In the genomic region with DNA sequence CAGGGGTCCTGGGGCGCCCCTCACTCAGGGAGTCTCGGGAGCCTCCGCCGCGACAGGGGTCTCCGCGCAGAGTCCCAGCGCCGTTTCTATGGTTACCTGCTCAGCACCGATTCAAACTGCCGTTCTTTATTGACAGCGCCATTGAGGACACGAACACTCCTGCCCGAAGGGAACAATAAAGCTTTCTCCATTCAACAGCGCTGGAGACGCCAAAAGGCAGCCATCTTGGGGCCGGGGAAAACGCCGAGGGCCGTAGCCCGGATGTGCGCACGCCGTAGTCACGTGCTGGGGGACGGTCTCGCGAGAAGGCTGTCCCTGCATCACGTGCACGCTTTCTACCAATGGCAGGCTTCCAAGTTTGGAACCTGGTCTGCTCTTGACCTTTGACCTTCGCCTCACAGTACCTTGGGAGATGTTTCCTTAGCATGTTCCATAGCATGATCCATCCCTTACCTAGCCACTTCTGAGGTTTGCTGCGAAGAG, we compare ENCODE assay signal across 8 mouse cellular contexts. TPM values are rescaled to one million over a fixed set of nuclear protein-coding genes. Genes with fewer than 3 reads are reported as not detected.
A peak's percentile ranks its signal among the peaks of the same experiment; 100 is the strongest.
DNase-seq lines count a peak whose midpoint lies in the region; ATAC-seq lines count a peak whose summit lies in the region.

A gene (minus strand): TSS at position 252 of the 483 bp plus-strand sequence.

- H3K4me2 ChIP-seq in hindbrain, embryonic 14.5 days (replicated peaks): peak within 1 kb of the TSS; percentile 78

- peak within 1 kb of the TSS; percentile 73 for H3K9ac ChIP-seq in hindbrain, embryonic 14.5 days

- 1% methylated on average over 32 of the region's 32 CpGs for WGBS in hindbrain, embryonic 14.5 days

- H3K9me3 ChIP-seq in hindbrain, embryonic 14.5 days (ENCODE audit: control insufficient read depth, low read length): no peaks in the 10 kb centered on the region

- peak; percentile 95 for ATAC-seq in hindbrain, embryonic 14.5 days (ENCODE audit: low FRiP score)

- DNase-seq in R1 (ENCODE audit: low read depth, low spot score): peak; percentile 99
- peak; percentile 95 to 97 for DNase-seq in cerebellum, postnatal 25 days
- DNase-seq in frontal cortex, postnatal 25 days (ENCODE audit: low spot score in 2 of 2): peak; percentile 85 to 95
- peak; percentile 98 for DNase-seq in hindbrain, embryonic 14.5 days (ENCODE audit: low spot score)
- DNase-seq in layer of hippocampus, postnatal 36 days: peak; percentile 93 to 94
- DNase-seq in lung, postnatal 36 days: peak; percentile 92
- peak; percentile 99 for DNase-seq in retina, postnatal 1 day
- peak; percentile 68 to 84 for DNase-seq in urinary bladder, adult 18-20 months (ENCODE audit: low spot score in 2 of 2)

- peaks cover 38% of the 10 kb centered on the region for H3K27me3 ChIP-seq in hindbrain, embryonic 14.5 days (ENCODE audit: control insufficient read depth, insufficient read depth, low read length)

- H3K27ac ChIP-seq in hindbrain, embryonic 14.5 days: peak within 1 kb of the TSS; percentile 87

- no peaks in the 10 kb centered on the region for H3K36me3 ChIP-seq in hindbrain, embryonic 14.5 days (replicated peaks; ENCODE audit: control insufficient read depth, insufficient read depth)

- peak within 1 kb of the TSS; percentile 90 for H3K4me3 ChIP-seq in hindbrain, embryonic 14.5 days (replicated peaks; ENCODE audit: low read length)

- H3K4me1 ChIP-seq in hindbrain, embryonic 14.5 days (replicated peaks; ENCODE audit: control insufficient read depth, insufficient read depth, low read length): peaks cover 17% of the 10 kb centered on the region

RNA-seq across cellular contexts. Expression of the gene that starts here (rescaled TPM):
- 4.5 and 5.0 TPM in 2 replicates for polyA plus RNA-seq in hindbrain, embryonic 14.5 days (2014; fragmentation: Nextera tagmentation; extraction: Ambion mirVana)
- total RNA-seq in layer of hippocampus, postnatal 36 days (2021): 10 to 100 TPM; 11.9 to 17.5 TPM

Comparison
In these comparisons a context has a peak if more than half of its experiments do, and no peak if none do; other contexts are left out.
1. Peak in every context shown above with its lines: DNase-seq, ATAC-seq, H3K4me3 ChIP-seq and H3K27ac ChIP-seq.